Mouse (Mus musculus) G1E (cell line): ENCODE data around the gene Dhrs13.

ENCODE experiments used
- CTCF ChIP-seq: IDR thresholded peaks from 2 replicates; pipeline ENCODE4 v1.5.1; 2012; ENCODE audit warnings: low read depth, low read length, inconsistent platforms, mixed read lengths
- GATA1 ChIP-seq: IDR thresholded peaks from 2 replicates; pipeline ENCODE4 v1.6.1; 2012; ENCODE audit warnings: borderline replicate concordance, low read length, inconsistent platforms, mixed read lengths

GRCm38 (mm10) chr11:78030600-78030999, 1.5 kb upstream of the Dhrs13 start:
- no peak for TF ChIP-seq CTCF
- TF ChIP-seq GATA1 = no peak
